Mouse (Mus musculus) heart, postnatal 0 days (tissue): ENCODE measurements around the gene Secisbp2. TPM values are rescaled to one million over a fixed set of nuclear protein-coding genes. Genes with fewer than 3 reads are reported as not detected.
"Not testable (repeated sequence)": the region's sequence is repeated elsewhere in the genome, so short reads cannot be mapped to it uniquely, and the experiment has no call there.

Experiments
- ATAC-seq: fragments of 200-750 bp; cut with Nextera tagmentation; 2 replicates; pipeline ENCODE4 v1.8.0; 2017; ENCODE audit warnings: low read depth, moderate number of reproducible peaks, moderate library complexity; ENCODE audit not compliant: insufficient read depth
- DNase-seq: peaks from one replicate; pipeline ENCODE4 v3.0.0-alpha.2; 2016; ENCODE audit warnings: low spot score
- H3K27ac ChIP-seq: fragments of 300-500 bp; sonication (generic); 2 replicates; pipeline ENCODE4 v1.5.1; 2014; ENCODE audit warnings: low read depth, mild to moderate bottlenecking
- H3K27me3 ChIP-seq: fragments of 300-500 bp; sonication (generic); 2 replicates; pipeline ENCODE4 v1.6.1; 2014; ENCODE audit warnings: low read length, mixed read lengths; ENCODE audit not compliant: control insufficient read depth, insufficient read depth
- H3K36me3 ChIP-seq: fragments of 300-500 bp; sonication (generic); replicated peaks from 2 replicates; pipeline ENCODE4 v1.6.1; 2014; ENCODE audit warnings: low read length, mixed read lengths; ENCODE audit not compliant: control insufficient read depth, insufficient read depth
- H3K4me1 ChIP-seq: fragments of 300-500 bp; sonication (generic); 2 replicates; pipeline ENCODE4 v1.6.1; 2014; ENCODE audit warnings: antibody characterized with exemption; ENCODE audit not compliant: control insufficient read depth, insufficient read depth
- H3K4me2 ChIP-seq: fragments of 300-500 bp; sonication (generic); 2 replicates; pipeline ENCODE4 v1.6.1; 2014; ENCODE audit warnings: low read depth, mild to moderate bottlenecking, low read length, moderate library complexity
- H3K4me3 ChIP-seq: fragments of 300-500 bp; sonication (generic); 2 replicates; pipeline ENCODE4 v1.5.1; 2014; ENCODE audit warnings: low read depth, low read length
- H3K9ac ChIP-seq: fragments of 300-500 bp; sonication (generic); replicated peaks from 2 replicates; pipeline ENCODE4 v1.6.1; 2014; ENCODE audit warnings: low read depth, low read length, mixed read lengths
- H3K9me3 ChIP-seq: fragments of 300-500 bp; sonication (generic); replicated peaks from 2 replicates; pipeline ENCODE4 v1.6.1; 2016; ENCODE audit warnings: low read length; ENCODE audit not compliant: control insufficient read depth
- CTCF ChIP-seq: IDR thresholded peaks from 2 replicates; pipeline ENCODE4 v1.5.1; 2016; ENCODE audit warnings: antibody characterized with exemption, control low read depth, low read depth
- EP300 ChIP-seq: IDR thresholded peaks from 2 replicates; pipeline ENCODE4 v1.6.1; 2016; ENCODE audit warnings: antibody characterized with exemption, low read depth
- whole genome bisulfite sequencing: fragments of 180-500 bp; shearing (Covaris S2); extraction: QIAGEN DNeasy Blood & Tissue Kit; methylation state at CpG from one replicate; pipeline ENCODE4 v1.1.7; 2014; 5-methylcytosine and 5-hydroxymethylcytosine counted together
- polyA plus RNA-seq: library from polyadenylated mRNA; unstranded; fragments of >200 nt; fragmentation: Nextera tagmentation; extraction: Ambion mirVana; gene quantifications from 2 replicates; pipeline ENCODE4 v1.2.1, GENCODE M21; 2015
- total RNA-seq: library from RNA; depleted of rRNA; stranded (reverse); fragments of >200 nt; gene quantifications from 2 replicates; pipeline ENCODE4 v1.2.3, GENCODE M21; 2014; ENCODE audit warnings: low replicate concordance

The Secisbp2 gene
- total and polyA plus RNA-seq, 2 experiments from 2014 or later: 27.7 to 29.8 TPM

- Histone ChIP-seq H3K27ac (no peak overlapping the region), H3K4me2 (no peak overlapping the region), H3K4me3 (no peak overlapping the region), H3K4me1 (no peaks in the 10 kb centered on the region), H3K27me3 (no peaks in the 10 kb centered on the region), H3K36me3 (no peaks in the 10 kb centered on the region), H3K9ac (no peak overlapping the region), H3K9me3 (no peaks in the 10 kb centered on the region)
- WGBS: 81% methylated on average over 5 of the region's 5 CpGs
- ATAC-seq (no peak), DNase-seq (no peak)
- TF ChIP-seq EP300: no peak
- TF ChIP-seq CTCF: no peak
These were observed 18.8 kb upstream of the Secisbp2 start for GRCm38 (mm10) chr13:51632560-51633218.

- not testable (repeated sequence) for H3K27ac ChIP-seq, H3K4me3 ChIP-seq, H3K36me3 ChIP-seq, H3K4me2 ChIP-seq, H3K4me1 ChIP-seq, DNase-seq, H3K9me3 ChIP-seq, ATAC-seq, H3K27me3 ChIP-seq, H3K9ac ChIP-seq
- WGBS: 25% methylated on average over 4 of the region's 9 CpGs
These were observed 16.1 kb upstream of the Secisbp2 start for GRCm38 (mm10) chr13:51635384-51635783.

GRCm38 (mm10) chr13:51638958-51639357 is 12.5 kb upstream of the Secisbp2 start:
- Histone ChIP-seq H3K27ac (no peak overlapping the region), H3K4me3 (no peak overlapping the region), H3K9me3 (no peaks in the 10 kb centered on the region), H3K4me1 (no peaks in the 10 kb centered on the region), H3K36me3 (no peaks in the 10 kb centered on the region), H3K4me2 (no peak overlapping the region), H3K27me3 (no peaks in the 10 kb centered on the region), H3K9ac (no peak overlapping the region)
- no peak for TF ChIP-seq EP300
- DNase-seq (no peak), ATAC-seq (no peak)
- WGBS: 92% methylated on average over 4 of the region's 4 CpGs

GRCm38 (mm10) chr13:51641424-51641823 is 10.1 kb upstream of the Secisbp2 start:
- DNase-seq: no peak
- Histone ChIP-seq H3K27me3 (no peaks in the 10 kb centered on the region), H3K4me2 (no peak overlapping the region), H3K9me3 (no peaks in the 10 kb centered on the region), H3K9ac (no peak overlapping the region), H3K27ac (no peak overlapping the region), H3K36me3 (no peaks in the 10 kb centered on the region), H3K4me3 (no peak overlapping the region), H3K4me1 (peaks cover under 1% of the 10 kb centered on the region; the same call in 1 of the 2 replicates)
- TF ChIP-seq CTCF (no peak), EP300 (no peak)
- ATAC-seq: no peak
- WGBS: 87% methylated on average over 3 of the region's 3 CpGs

- no peak for TF ChIP-seq EP300
- TF ChIP-seq CTCF: no peak
- peaks cover 9% of the 10 kb centered on the region for H3K4me1 ChIP-seq
- DNase-seq (no peak), ATAC-seq (no peak)
- H3K4me3 ChIP-seq: no peak overlapping the region
- no peaks in the 10 kb centered on the region for H3K36me3 ChIP-seq
- H3K27ac ChIP-seq: no peak overlapping the region
- no peaks in the 10 kb centered on the region for H3K27me3 ChIP-seq
- no peak overlapping the region for H3K4me2 ChIP-seq
- no peaks in the 10 kb centered on the region for H3K9me3 ChIP-seq
- no peak overlapping the region for H3K9ac ChIP-seq
- 43% methylated on average over 11 of the region's 11 CpGs for WGBS
These were observed 9.2 kb upstream of the Secisbp2 start for GRCm38 (mm10) chr13:51642171-51642778.
